In genomic region chr5:142816031-142816810, GRCm38 (mm10) we compare ENCODE assay signal across 8 mouse cellular contexts. TPM values are rescaled to one million over a fixed set of nuclear protein-coding genes. Genes with fewer than 3 reads are reported as not detected.
DNase-seq lines count a peak whose midpoint lies in the region; ATAC-seq and TF ChIP-seq lines count a peak whose summit lies in the region.

No protein-coding gene starts in this region.

- peak; percentile 54 for DNase-seq in layer of hippocampus, adult 11-12 months (ENCODE audit: low spot score)
- no peak for DNase-seq in layer of hippocampus, adult 9-10 months (ENCODE audit: low spot score)
- DNase-seq in cerebellum, adult 9-10 months = peak; percentile 64
- DNase-seq in gastrocnemius, postnatal 10 days = peak; percentile 53
- DNase-seq in hindbrain, postnatal 0 days (ENCODE audit: low spot score) = peak; percentile 59
- DNase-seq in left cerebral cortex, postnatal 4 days = peak; percentile 19
- DNase-seq in midbrain, embryonic 10.5 days (ENCODE audit: low spot score) = peak; percentile 55

- TF ChIP-seq CTCF in hindbrain, postnatal 0 days (IDR thresholded peaks at IDR 0.05; ENCODE audit: low read depth) = no peak

- H3K4me2 ChIP-seq in hindbrain, postnatal 0 days (ENCODE audit: low read depth, low read length) = peak overlapping the region; percentile 91
- H3K4me2 ChIP-seq in stomach, embryonic 15.5 days = peak overlapping the region; percentile 89

- H3K4me1 ChIP-seq in hindbrain, postnatal 0 days (ENCODE audit: insufficient read depth, low read length) = peaks cover 16% of the 10 kb centered on the region
- peaks cover 43% of the 10 kb centered on the region for H3K4me1 ChIP-seq in midbrain, embryonic 10.5 days
- peaks cover 25% of the 10 kb centered on the region for H3K4me1 ChIP-seq in stomach, embryonic 15.5 days

- H3K27ac ChIP-seq in hindbrain, postnatal 0 days = peak overlapping the region; percentile 100
- peak overlapping the region; percentile 100 for H3K27ac ChIP-seq in midbrain, embryonic 10.5 days (replicated peaks)
- peak overlapping the region; percentile 100 for H3K27ac ChIP-seq in stomach, embryonic 15.5 days

- H3K36me3 ChIP-seq in hindbrain, postnatal 0 days (ENCODE audit: insufficient read depth, low read length) = no peaks in the 10 kb centered on the region
- H3K36me3 ChIP-seq in midbrain, embryonic 10.5 days = peaks cover 17% of the 10 kb centered on the region
- H3K36me3 ChIP-seq in stomach, embryonic 15.5 days = no peaks in the 10 kb centered on the region

- intact Hi-C loops in left cerebral cortex, postnatal 4 days (cut with DNase I) = no loop called here

- H3K9me3 ChIP-seq in hindbrain, postnatal 0 days (ENCODE audit: low read length) = no peaks in the 10 kb centered on the region
- H3K9me3 ChIP-seq in midbrain, embryonic 10.5 days (replicated peaks) = no peaks in the 10 kb centered on the region
- no peaks in the 10 kb centered on the region for H3K9me3 ChIP-seq in stomach, embryonic 15.5 days

- under 1% methylated on average over 39 of the region's 39 CpGs for WGBS in hindbrain, postnatal 0 days
- under 1% methylated on average over 39 of the region's 39 CpGs for WGBS in midbrain, embryonic 10.5 days
- WGBS in stomach, embryonic 15.5 days = under 1% methylated on average over 39 of the region's 39 CpGs

- H3K9ac ChIP-seq in hindbrain, postnatal 0 days (replicated peaks; ENCODE audit: low read length) = peak overlapping the region; percentile 100
- peak overlapping the region; percentile 99 for H3K9ac ChIP-seq in stomach, embryonic 15.5 days

- no peak for ATAC-seq in hindbrain, postnatal 0 days
- ATAC-seq in stomach, embryonic 15.5 days (ENCODE audit: insufficient read depth, low FRiP score, low read depth) = no peak

- H3K27me3 ChIP-seq in hindbrain, postnatal 0 days (ENCODE audit: insufficient read depth, low read length) = no peaks in the 10 kb centered on the region
- no peaks in the 10 kb centered on the region for H3K27me3 ChIP-seq in midbrain, embryonic 10.5 days (ENCODE audit: low read depth, poor library complexity, severe bottlenecking)
- no peaks in the 10 kb centered on the region for H3K27me3 ChIP-seq in stomach, embryonic 15.5 days (replicated peaks)

- peak overlapping the region; percentile 98 for H3K4me3 ChIP-seq in hindbrain, postnatal 0 days (ENCODE audit: low read length)
- H3K4me3 ChIP-seq in midbrain, embryonic 10.5 days = peak overlapping the region; percentile 99
- peak overlapping the region; percentile 96 for H3K4me3 ChIP-seq in stomach, embryonic 15.5 days (replicated peaks)

RNA-seq across cellular contexts. Expression of gene Tnrc18, which starts 1.2 kb away (rescaled TPM):
- total RNA-seq in gastrocnemius, postnatal 10 days (2021) = 10 to 100 TPM; 44.8 to 64.7 TPM
- total RNA-seq in hindbrain, postnatal 0 days (2014; rRNA removed) = 134 and 137 TPM in 2 replicates
- 17.0 and 19.9 TPM in 2 replicates for polyA plus RNA-seq in hindbrain, postnatal 0 days (2015; fragmentation: Nextera tagmentation; extraction: Ambion mirVana)
- 100 to 1,000 TPM; 232 to 250 TPM for total RNA-seq in left cerebral cortex, postnatal 4 days (2021)
- 18.7 and 23.2 TPM in 2 replicates for polyA plus RNA-seq in midbrain, embryonic 10.5 days (2016; fragmentation: Nextera tagmentation; extraction: Ambion mirVana)
- polyA plus RNA-seq in stomach, embryonic 15.5 days (2015; fragmentation: Nextera tagmentation; extraction: Ambion mirVana) = 29.5 and 32.4 TPM in 2 replicates
